Mouse (Mus musculus) heart, adult 2 months (tissue): ENCODE results near the gene Cmss1.

Source experiments
- CTCF ChIP-seq: fragments of 200-600 bp; IDR thresholded peaks from 2 replicates; pipeline ENCODE4 v1.8.1; 2022; ENCODE audit warnings: antibody characterized with exemption, mild to moderate bottlenecking, moderate library complexity
- POLR2A ChIP-seq: fragments of 200-500 bp; IDR thresholded peaks from 2 replicates; pipeline ENCODE4 v1.6.1; 2011; ENCODE audit warnings: mild to moderate bottlenecking, low read depth, low read length, control low read depth; ENCODE audit not compliant: insufficient read depth

GRCm38 (mm10) chr16:57530547-57530946 is 76.1 kb downstream of the Cmss1 start:
- TF ChIP-seq CTCF: no peak
- no peak for TF ChIP-seq POLR2A
